In genomic region chr9:75465856-75466255, GRCm38 (mm10) we compare ENCODE assay signal across 20 mouse cellular contexts. TPM values are rescaled to one million over a fixed set of nuclear protein-coding genes. Genes with fewer than 3 reads are reported as not detected.
DNase-seq lines count a peak whose midpoint lies in the region; ATAC-seq and TF ChIP-seq lines count a peak whose summit lies in the region.
"Had no signal": no experiment of that assay in that cellular context is flagged by ENCODE, and none has a peak within 500 bp of the region (broad histone marks: within the 10 kb centered on the region; RNA-seq: fewer than 3 reads in every experiment).

No protein-coding gene starts in this region.

- H3K27ac ChIP-seq in heart, embryonic 16.5 days (ENCODE audit: low read length) = peak overlapping the region; percentile 72
- H3K27ac ChIP-seq in heart, embryonic 10.5 days = no peak overlapping the region
- H3K27ac ChIP-seq in bone marrow macrophage, adult 2 months (ENCODE audit: insufficient read depth, low read depth, low read length) = peak overlapping the region; percentile 85
- H3K27ac ChIP-seq in midbrain, embryonic 16.5 days (ENCODE audit: low read length) = no peak overlapping the region
- H3K27ac ChIP-seq: forebrain, embryonic 12.5 days; hindbrain, embryonic 13.5 days; limb, embryonic 15.5 days; liver, embryonic 15.5 days; midbrain, embryonic 13.5 days had no signal

- no peaks in the 10 kb centered on the region for H3K27me3 ChIP-seq in heart, embryonic 16.5 days (ENCODE audit: control insufficient read depth, insufficient read depth, low read length)
- H3K27me3 ChIP-seq in heart, embryonic 10.5 days (ENCODE audit: insufficient read depth, poor library complexity, severe bottlenecking) = no peaks in the 10 kb centered on the region
- H3K27me3 ChIP-seq in midbrain, embryonic 16.5 days (ENCODE audit: control insufficient read depth, insufficient read depth, low read depth, low read length) = no peaks in the 10 kb centered on the region
- H3K27me3 ChIP-seq: forebrain, embryonic 12.5 days; hindbrain, embryonic 13.5 days; limb, embryonic 15.5 days; liver, embryonic 15.5 days; midbrain, embryonic 13.5 days had no signal

- no peak for TF ChIP-seq POLR2A in bone marrow macrophage, adult 2 months (IDR thresholded peaks at IDR 0.05; ENCODE audit: borderline replicate concordance, low read depth, low read length)

- no peak overlapping the region for H3K4me3 ChIP-seq in heart, embryonic 16.5 days (ENCODE audit: low read length)
- H3K4me3 ChIP-seq in heart, embryonic 10.5 days = no peak overlapping the region
- no peak overlapping the region for H3K4me3 ChIP-seq in bone marrow macrophage, adult 2 months (ENCODE audit: insufficient read depth, low read length)
- H3K4me3 ChIP-seq in midbrain, embryonic 16.5 days (ENCODE audit: low read depth, low read length) = no peak overlapping the region
- H3K4me3 ChIP-seq: forebrain, embryonic 12.5 days; hindbrain, embryonic 13.5 days; limb, embryonic 15.5 days; liver, embryonic 15.5 days; midbrain, embryonic 13.5 days had no signal

- H3K9ac ChIP-seq in heart, embryonic 16.5 days (ENCODE audit: low read length) = no peak overlapping the region
- no peak overlapping the region for H3K9ac ChIP-seq in midbrain, embryonic 16.5 days (ENCODE audit: low read depth, low read length)
- H3K9ac ChIP-seq: forebrain, embryonic 12.5 days; hindbrain, embryonic 13.5 days; limb, embryonic 15.5 days; liver, embryonic 15.5 days; midbrain, embryonic 13.5 days had no signal

- no peak for TF ChIP-seq CTCF in bone marrow macrophage, adult 2 months (IDR thresholded peaks at IDR 0.05; ENCODE audit: low read depth, low read length)

- peaks cover 30% of the 10 kb centered on the region for H3K36me3 ChIP-seq in heart, embryonic 16.5 days (ENCODE audit: control insufficient read depth, insufficient read depth)
- peaks cover 67% of the 10 kb centered on the region for H3K36me3 ChIP-seq in heart, embryonic 10.5 days
- H3K36me3 ChIP-seq in midbrain, embryonic 16.5 days (ENCODE audit: control insufficient read depth, insufficient read depth, low read length) = peaks cover 26% of the 10 kb centered on the region

- H3K4me1 ChIP-seq in heart, embryonic 16.5 days (ENCODE audit: control insufficient read depth, insufficient read depth, low read length) = peaks cover 25% of the 10 kb centered on the region
- H3K4me1 ChIP-seq in heart, embryonic 10.5 days = peaks cover 13% of the 10 kb centered on the region
- peaks cover 14% of the 10 kb centered on the region for H3K4me1 ChIP-seq in bone marrow macrophage, adult 2 months (ENCODE audit: control insufficient read depth, insufficient read depth, low read length)
- no peaks in the 10 kb centered on the region for H3K4me1 ChIP-seq in midbrain, embryonic 16.5 days (ENCODE audit: control insufficient read depth, insufficient read depth, low read length)
- H3K4me1 ChIP-seq: forebrain, embryonic 12.5 days; hindbrain, embryonic 13.5 days; limb, embryonic 15.5 days; liver, embryonic 15.5 days; midbrain, embryonic 13.5 days had no signal

- no peak; the same call in 1 of the 2 replicates for ATAC-seq in heart, embryonic 16.5 days (replicated peaks; ENCODE audit: extremely low read depth, insufficient read depth, low FRiP score)
- no peak for ATAC-seq in midbrain, embryonic 16.5 days
- ATAC-seq: midbrain, embryonic 13.5 days had no signal

- peak overlapping the region; percentile 26; the same call in 1 of the 2 replicates for H3K4me2 ChIP-seq in heart, embryonic 16.5 days (ENCODE audit: low read depth, low read length)
- no peak overlapping the region for H3K4me2 ChIP-seq in midbrain, embryonic 16.5 days (ENCODE audit: low read length)
- H3K4me2 ChIP-seq: forebrain, embryonic 12.5 days; heart, embryonic 11.5 days; hindbrain, embryonic 13.5 days; limb, embryonic 15.5 days; liver, embryonic 15.5 days; midbrain, embryonic 13.5 days had no signal

- no peak for DNase-seq in heart, embryonic 10.5 days (ENCODE audit: low spot score)
- DNase-seq in right cerebral cortex, adult 2 months (ENCODE audit: low spot score in 2 of 2) = peak; percentile 31 to 45
- DNase-seq in right cerebral cortex, postnatal 25 days = no peak
- DNase-seq in telencephalon, adult 2 months (ENCODE audit: low read depth, low spot score) = peak; percentile 75
- DNase-seq: adrenal gland, postnatal 36 days; cerebellum, adult 8-10 months; gastrocnemius, postnatal 36 days; kidney, adult 8-10 months; kidney, postnatal 25 days; spleen, adult 18-20 months; thymus, postnatal 4 days had no signal

- H3K9me3 ChIP-seq in heart, embryonic 16.5 days (replicated peaks; ENCODE audit: control insufficient read depth, low read length) = peaks cover 3% of the 10 kb centered on the region; the same call in 1 of the 2 replicates
- no peaks in the 10 kb centered on the region for H3K9me3 ChIP-seq in heart, embryonic 10.5 days
- H3K9me3 ChIP-seq in midbrain, embryonic 16.5 days (replicated peaks; ENCODE audit: control insufficient read depth, low read length, poor library complexity, severe bottlenecking) = no peaks in the 10 kb centered on the region
- H3K9me3 ChIP-seq: forebrain, embryonic 12.5 days; hindbrain, embryonic 13.5 days; limb, embryonic 15.5 days; liver, embryonic 15.5 days; midbrain, embryonic 13.5 days had no signal

- 57% methylated on average over 9 of the region's 9 CpGs for WGBS in heart, embryonic 16.5 days
- WGBS in heart, embryonic 10.5 days = 78% methylated on average over 9 of the region's 9 CpGs
- WGBS in midbrain, embryonic 16.5 days = 95% methylated on average over 9 of the region's 9 CpGs

RNA-seq across cellular contexts. Expression of gene Leo1, which starts 24.5 kb away (rescaled TPM):
- 28.1 and 32.0 TPM in 2 replicates for polyA plus RNA-seq in heart, embryonic 16.5 days (2015; fragmentation: Nextera tagmentation; extraction: Ambion mirVana)
- 36.3 and 49.1 TPM in 2 replicates for polyA plus RNA-seq in heart, embryonic 10.5 days (2016; fragmentation: Nextera tagmentation; extraction: Ambion mirVana)
- 12.9 and 14.5 TPM in 2 replicates for polyA plus RNA-seq in bone marrow macrophage, adult 2 months (2012; ENCODE audit: insufficient read depth, insufficient read length, missing spikeins)
- 43.6 and 48.2 TPM in 2 replicates for polyA plus RNA-seq in midbrain, embryonic 16.5 days (2015; fragmentation: Nextera tagmentation; extraction: Ambion mirVana)

RNA-seq across cellular contexts. Expression of gene Mapk6, which starts 56.1 kb away (rescaled TPM):
- polyA plus RNA-seq in heart, embryonic 16.5 days (2015; fragmentation: Nextera tagmentation; extraction: Ambion mirVana) = 35.8 and 41.6 TPM in 2 replicates
- 71.2 and 87.1 TPM in 2 replicates for polyA plus RNA-seq in heart, embryonic 10.5 days (2016; fragmentation: Nextera tagmentation; extraction: Ambion mirVana)
- 31.3 and 39.7 TPM in 2 replicates for polyA plus RNA-seq in bone marrow macrophage, adult 2 months (2012; ENCODE audit: insufficient read depth, insufficient read length, missing spikeins)
- 147 and 162 TPM in 2 replicates for polyA plus RNA-seq in midbrain, embryonic 16.5 days (2015; fragmentation: Nextera tagmentation; extraction: Ambion mirVana)

Comparison
In these comparisons a context has a peak if more than half of its experiments do, and no peak if none do; other contexts are left out.
1. H3K27ac ChIP-seq: peak in heart, embryonic 16.5 days (single experiment) and bone marrow macrophage, adult 2 months (single experiment); none in heart, embryonic 10.5 days (single experiment) and midbrain, embryonic 16.5 days (single experiment).
2. DNase-seq: peak in right cerebral cortex, adult 2 months (2 of 2) and telencephalon, adult 2 months (single experiment); none in heart, embryonic 10.5 days (single experiment) and right cerebral cortex, postnatal 25 days (single experiment).